Mouse (Mus musculus) neutrophil, adult 59 days (primary cell): ENCODE results near the gene Olfr120. TPM values are rescaled to one million over a fixed set of nuclear protein-coding genes. Genes with fewer than 3 reads are reported as not detected.

Experiments
- total RNA-seq, 2 experiments: library from RNA; stranded (reverse); gene quantifications; 1 replicate in 1 of 2; 2 replicates in 1 of 2; pipeline ENCODE4 v1.2.4; 2023

Olfr120 gene
- total RNA-seq: not detected

DNA sequence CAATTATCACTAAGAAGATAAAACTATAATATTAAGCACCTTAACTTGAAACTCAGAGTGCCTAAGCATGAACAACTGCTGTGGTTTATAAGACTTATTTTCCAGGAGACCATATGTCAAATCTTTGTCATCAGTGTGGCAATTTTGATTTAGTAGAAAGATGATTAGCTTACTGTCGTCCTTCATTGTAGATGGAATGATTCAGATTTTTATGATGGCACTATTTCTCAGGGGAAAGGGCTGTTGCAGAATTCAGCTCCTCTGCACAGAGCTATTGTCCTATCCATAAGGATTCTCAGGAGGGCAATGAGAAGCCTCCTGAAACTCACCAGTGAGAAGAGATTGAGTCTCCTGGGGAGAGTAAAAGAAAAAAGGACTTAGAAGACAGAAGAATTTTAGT lies at the start of gene Olfr120:
TSS of gene Olfr120 (plus strand) at position 301 of the 400 bp plus-strand sequence.

DNA sequence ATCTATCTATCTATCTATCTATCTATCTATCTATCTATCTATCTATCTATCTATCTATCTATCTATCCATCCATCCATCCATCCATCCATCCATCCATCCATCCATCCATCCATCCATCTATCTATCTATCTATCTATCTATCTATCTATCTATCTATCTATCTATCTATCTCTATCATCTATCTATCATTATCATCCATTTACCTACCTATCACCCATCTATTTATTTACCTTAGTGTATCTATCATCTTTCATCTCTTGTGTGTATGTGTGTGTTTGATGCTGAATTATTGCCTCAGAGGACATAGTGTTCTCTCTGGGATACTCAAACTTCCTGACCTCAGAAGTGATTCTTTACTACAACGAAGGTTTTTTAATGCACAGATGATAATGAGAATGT lies 25.3 kb upstream of the Olfr120 start, which contains the start of gene Olfr119:
TSS of gene Olfr119 (plus strand) at position 301 of the 400 bp plus-strand sequence.

DNA sequence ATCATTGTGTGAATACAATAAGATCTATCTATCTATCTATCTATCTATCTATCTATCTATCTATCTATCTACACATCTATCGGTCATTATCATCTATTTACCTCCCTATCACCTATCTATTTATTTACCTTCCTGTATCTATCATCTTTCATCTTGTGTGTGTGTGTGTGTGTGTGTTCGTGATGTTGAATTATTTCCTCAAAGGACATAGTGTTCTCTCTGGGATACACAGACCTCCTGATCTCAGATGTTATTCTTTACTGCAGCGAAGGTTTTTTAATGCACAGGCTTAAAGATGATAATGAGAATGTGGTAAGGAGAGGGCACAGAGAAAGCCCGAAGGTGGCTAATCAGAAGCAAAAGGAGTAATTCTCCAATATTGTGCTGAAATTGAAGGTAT lies 46.7 kb downstream of the Olfr120 start, which contains the start of gene Olfr122:
TSS of gene Olfr122 (plus strand) at position 301 of the 400 bp plus-strand sequence.

Other genes with a start within 250 kb of the Olfr120 start
- gene H2-M2, start 238.3 kb upstream of the Olfr120 start, total RNA-seq: not detected
- not detected for gene Olfr110, start 229.3 kb upstream of the Olfr120 start, total RNA-seq
- gene Olfr111, start 213.8 kb upstream of the Olfr120 start, total RNA-seq: not detected
- gene Olfr112, start 152.4 kb upstream of the Olfr120 start, total RNA-seq: not detected
- not detected for gene Olfr113, start 144.1 kb upstream of the Olfr120 start, total RNA-seq
- not detected for gene Olfr114, start 129.1 kb upstream of the Olfr120 start, total RNA-seq
- not detected for gene Olfr115, start 94.7 kb upstream of the Olfr120 start, total RNA-seq
- not detected for gene Olfr116, start 94.6 kb upstream of the Olfr120 start, total RNA-seq
- not detected for gene Olfr117, start 58.0 kb upstream of the Olfr120 start, total RNA-seq
- gene Olfr118, start 54.8 kb upstream of the Olfr120 start, total RNA-seq: not detected
- gene Olfr119, start 25.2 kb upstream of the Olfr120 start, total RNA-seq: not detected
- not detected for gene Olfr121, start 27.0 kb downstream of the Olfr120 start, total RNA-seq
- not detected for gene Olfr122, start 46.8 kb downstream of the Olfr120 start, total RNA-seq
- not detected for gene Olfr123, start 71.7 kb downstream of the Olfr120 start, total RNA-seq
- not detected for gene Olfr124, start 78.1 kb downstream of the Olfr120 start, total RNA-seq
- not detected for gene Olfr125, start 111.1 kb downstream of the Olfr120 start, total RNA-seq
- not detected for gene Olfr126, start 125.7 kb downstream of the Olfr120 start, total RNA-seq
- not detected for gene Olfr127, start 178.6 kb downstream of the Olfr120 start, total RNA-seq
- gene Olfr128, start 198.7 kb downstream of the Olfr120 start, total RNA-seq: not detected
- not detected for gene Olfr761, start 231.3 kb downstream of the Olfr120 start, total RNA-seq